Mouse (Mus musculus) c-Kit-positive CD71-negative TER-119-negative erythroid progenitor cells, embryonic 14.5 days (primary cell): ENCODE results near the gene Tfap4.

Experiments used
- DNase-seq: peaks from one replicate; pipeline ENCODE4 v3.0.0-alpha.2; 2013; ENCODE audit warnings: low read depth

Gene Tfap4

DNA sequence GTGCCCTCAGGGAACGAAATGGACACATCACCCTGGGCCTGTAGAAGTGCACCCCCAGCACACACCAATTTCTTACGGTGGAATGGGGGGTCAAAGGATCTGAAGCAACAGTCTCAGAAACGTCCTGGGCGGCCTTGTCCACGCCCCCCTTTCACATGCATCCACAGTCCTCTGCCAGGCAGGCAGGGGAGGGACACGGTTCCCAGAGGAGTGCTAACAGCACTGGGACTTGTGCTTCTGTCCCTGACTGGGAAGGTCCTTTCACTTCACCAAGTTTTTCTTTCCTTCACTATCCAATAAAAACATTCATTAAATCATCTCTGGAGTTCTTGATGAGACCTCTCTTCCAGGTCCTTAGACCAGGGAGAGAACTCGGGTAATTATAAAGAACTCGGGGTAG lies 39.0 kb downstream of the Tfap4 start:
- DNase-seq: no peak

DNA sequence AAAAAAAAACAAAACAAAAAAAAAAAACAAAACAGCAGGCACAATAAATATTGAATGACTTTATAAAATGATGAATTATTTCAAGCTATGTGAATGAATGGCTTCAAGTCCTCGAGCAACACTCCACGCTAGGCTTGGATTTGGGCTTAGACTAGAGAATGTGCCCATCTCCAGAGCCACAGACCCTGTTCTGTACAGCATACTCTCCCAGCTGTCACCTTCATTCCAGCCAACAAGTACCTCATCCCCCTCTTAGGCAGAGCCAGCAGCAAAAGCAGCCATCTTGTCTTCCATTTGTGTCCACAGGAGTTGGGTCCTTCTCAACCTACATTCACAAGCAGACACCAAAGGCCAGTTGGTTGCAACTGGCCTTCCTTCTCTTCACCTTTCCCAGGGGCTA lies 39.8 kb downstream of the Tfap4 start:
- no peak for DNase-seq

DNA sequence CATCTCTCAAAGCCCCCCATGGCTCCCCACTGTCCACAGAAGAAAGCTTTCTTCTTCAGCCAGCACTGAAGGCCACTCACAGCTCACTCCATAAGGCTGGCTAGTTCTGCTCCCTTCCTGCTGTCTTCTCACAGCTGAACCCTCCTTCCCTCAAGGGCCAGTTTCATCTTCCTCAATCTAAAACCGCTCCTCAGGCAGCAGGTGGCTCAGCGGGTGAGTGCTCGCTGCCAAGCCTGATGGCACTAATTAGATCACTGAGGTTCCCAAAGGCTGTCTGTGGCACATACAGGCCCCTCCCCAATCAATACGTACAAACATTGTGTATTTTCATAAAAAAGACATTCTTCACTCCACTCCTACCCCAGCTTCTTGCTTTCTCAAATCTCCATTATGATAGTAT lies 40.5 kb downstream of the Tfap4 start:
- no peak for DNase-seq

DNA sequence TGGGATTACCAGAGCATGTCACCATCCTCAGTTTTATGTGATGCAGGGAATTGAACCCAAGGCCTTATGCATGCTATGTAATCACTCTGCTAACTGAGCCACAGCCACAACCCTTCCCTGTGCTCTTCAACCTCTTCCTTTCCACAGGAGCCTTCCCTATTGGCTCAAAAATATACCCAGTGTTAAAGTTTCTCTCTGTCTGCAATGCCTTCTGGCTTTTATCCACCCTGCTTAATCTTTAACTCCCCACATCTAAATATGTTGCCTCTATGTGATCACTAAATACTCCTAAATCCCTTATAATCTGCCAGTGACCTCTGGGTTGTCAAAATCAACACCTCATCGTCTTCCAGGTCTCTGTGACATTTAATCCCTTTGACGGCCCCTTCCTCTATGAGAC lies 41.7 kb downstream of the Tfap4 start:
- no peak for DNase-seq

DNA sequence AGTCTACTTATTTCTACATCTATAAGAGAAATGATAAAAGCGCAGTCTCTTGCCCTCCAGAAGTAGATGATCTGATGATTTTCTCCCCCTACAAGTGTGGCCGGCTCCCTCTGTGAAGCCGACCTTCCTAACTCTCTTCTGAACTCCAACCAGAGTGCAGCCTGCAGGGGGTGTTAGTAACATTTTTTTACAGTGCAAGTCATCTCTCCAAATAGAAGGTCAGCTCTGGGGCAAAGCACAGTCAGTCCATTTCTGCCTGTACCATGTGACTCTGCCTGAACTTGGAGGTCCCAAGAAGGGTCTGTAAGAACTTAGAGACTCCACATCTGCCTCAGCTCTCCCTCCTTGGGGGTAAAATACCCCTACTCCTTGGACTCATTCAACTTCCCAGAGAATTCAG lies 45.3 kb downstream of the Tfap4 start:
- no peak for DNase-seq

DNA sequence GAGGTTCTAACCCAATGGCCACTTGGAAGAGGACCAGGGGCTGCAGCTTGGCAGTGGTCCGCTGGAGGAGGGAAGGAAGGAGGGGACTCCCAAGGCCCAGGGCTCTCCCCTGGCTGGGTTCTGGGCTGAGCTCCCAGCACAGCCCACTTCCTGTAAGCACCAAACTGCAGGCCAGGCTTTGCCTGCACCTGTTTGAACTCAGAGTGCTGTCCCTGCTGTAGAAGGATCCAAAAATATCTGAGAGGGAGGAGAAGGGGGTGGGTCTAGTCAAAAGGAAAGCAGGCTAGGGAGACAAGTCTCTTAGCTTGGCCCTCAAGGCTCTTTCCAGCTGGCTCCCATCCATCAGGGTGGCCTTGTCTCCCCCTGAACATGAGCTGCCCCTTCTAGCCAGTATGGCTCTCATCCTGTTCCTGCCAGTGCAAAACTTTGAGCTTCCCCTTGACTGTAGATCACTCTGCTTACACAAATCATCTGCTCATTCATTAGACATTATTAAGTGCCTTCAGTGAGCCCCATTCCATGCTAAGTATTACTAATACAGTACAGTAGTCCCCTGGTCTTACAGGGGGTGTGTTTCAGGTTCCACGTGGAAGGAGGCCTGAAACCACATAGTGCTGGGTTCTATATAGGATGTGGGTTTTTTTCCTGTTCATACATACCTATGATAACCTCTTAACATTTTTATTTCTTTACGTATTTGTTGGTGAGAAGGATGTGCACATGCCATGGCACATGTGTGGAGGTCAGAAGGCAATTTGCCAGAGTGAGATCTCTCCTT lies 46.8 kb downstream of the Tfap4 start:
- no peak for DNase-seq

DNA sequence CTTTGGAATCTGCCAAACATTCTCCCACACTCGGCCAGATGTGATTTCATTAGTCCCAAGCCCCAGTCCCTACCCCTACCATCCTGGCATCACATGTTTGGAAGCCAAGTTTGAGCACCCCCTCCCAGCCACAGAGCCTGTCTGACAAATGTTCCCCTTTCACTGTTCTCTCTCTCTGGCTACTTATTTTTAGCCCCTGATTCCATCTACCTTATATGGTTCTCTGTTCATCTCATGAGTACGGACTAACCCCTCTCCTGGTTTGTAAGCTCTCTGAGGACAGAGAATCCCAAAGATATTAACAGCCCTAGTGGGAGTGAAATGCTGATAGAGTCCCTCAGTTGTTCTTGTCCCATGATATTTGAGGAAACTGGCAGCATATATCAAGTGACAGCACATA lies 48.3 kb downstream of the Tfap4 start:
- DNase-seq: no peak

DNA sequence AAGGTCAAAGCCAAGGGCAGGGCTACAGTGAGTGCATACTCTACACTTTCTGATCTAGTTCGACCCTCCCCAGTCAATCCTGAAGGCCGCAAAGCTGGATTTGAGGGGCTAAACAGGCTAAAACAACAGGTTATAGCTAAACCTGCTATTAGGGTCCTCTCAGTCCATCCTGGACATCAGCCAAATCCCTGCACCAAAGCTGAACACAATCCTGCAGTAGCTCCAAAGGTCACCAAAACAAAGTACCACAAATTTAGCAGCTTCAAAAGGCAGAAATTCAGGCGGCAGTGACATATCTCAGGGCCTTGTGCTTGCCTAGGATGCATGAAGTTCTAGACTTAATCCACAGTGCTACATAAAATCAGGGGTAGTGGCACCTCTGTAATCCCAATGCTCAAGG lies 53.5 kb downstream of the Tfap4 start:
- no peak for DNase-seq

DNA sequence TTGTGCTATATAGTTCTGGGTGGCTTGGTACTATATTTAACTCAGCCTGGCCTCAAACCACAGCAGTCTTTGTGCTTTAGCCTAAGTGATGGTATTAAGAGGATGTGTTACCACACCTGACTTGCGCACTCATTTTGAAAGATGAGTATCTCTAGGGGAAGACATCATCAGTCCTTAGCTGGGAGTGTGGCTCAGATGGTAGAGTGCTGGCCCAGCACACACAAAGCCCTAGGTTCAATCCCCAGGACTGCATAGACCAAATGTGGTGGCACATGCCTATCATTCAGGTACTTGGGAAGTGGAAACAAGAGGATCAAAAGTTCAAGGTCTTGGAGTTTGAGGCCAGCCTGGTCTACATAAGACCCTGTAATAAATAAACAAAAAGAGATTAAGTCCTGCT lies 56.2 kb downstream of the Tfap4 start:
- DNase-seq: no peak

DNA sequence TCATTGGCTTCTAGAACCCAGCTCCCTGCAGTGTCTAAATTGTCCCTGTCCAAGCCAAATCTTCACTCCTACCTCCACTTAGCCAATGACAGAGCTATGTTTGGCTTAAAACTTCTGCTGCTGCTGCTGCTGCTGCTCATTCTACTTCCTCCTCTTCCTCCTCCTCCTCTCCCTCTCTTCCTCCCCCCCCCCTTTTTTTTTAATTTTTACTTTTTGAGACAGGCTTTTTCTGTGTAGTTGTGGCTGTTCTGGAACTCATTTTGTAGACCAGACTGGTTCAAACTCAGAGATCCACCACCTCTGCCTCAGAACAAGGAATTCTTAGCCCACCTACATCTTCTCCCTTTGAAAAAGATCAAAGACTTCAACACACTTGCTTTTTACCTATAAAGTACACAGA lies 57.1 kb downstream of the Tfap4 start:
- no peak for DNase-seq

DNA sequence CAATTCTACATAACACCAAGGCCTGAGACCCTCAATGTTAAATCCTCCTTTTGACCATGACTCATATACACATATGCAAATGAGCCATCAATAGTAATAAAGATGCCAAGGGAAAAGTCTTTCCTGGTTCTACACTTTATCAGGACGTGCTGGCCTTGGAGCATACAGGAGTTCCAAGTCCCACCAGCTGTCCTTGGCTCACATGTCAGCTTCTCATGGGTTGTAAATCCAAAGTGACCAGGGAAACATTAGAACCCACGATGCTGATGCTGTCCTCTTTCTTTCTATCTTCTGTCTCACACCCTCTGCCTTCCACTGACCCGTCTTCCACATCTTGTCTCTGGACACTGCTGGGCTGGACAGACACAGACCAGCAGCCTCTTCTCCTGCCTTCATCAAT lies 58.0 kb downstream of the Tfap4 start:
- no peak for DNase-seq

DNA sequence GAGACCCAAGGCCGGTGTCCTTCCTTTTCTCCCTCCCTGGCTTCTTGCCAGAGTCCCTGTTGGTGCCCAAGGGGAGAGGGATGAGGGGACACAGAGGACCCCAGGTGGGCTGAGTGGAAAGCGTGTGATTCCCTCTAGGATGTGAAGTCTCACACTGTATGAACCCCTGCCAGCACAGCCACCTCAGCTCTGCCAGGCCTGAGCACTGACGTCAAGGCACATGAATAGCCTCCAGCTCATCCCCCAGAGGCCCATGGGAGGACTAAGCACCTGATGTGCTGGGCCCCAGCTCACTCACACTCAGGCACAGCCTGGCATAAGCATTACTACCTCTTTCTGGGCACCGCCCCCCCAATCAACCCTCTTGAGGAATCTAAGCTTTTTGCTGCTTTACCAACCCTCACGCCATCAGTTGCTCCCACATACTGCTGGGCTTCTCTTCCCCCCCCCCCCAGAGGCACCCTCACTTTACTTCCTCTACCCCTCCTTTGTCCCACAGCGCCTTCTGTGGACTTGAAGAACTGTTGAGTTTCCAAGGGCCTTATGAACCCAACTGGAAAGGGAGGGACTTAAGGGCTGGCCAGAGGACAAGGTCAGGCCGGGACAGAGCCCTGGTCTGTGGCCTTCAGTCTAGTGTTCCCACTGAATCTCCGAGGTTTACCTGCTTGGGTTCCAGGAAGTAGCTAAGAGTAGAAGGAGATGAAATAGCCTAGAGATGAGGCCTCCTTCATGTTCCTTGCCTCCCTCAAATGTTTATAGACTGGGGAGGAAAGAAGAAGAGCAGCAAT lies 58.9 kb downstream of the Tfap4 start:
- DNase-seq: no peak

DNA sequence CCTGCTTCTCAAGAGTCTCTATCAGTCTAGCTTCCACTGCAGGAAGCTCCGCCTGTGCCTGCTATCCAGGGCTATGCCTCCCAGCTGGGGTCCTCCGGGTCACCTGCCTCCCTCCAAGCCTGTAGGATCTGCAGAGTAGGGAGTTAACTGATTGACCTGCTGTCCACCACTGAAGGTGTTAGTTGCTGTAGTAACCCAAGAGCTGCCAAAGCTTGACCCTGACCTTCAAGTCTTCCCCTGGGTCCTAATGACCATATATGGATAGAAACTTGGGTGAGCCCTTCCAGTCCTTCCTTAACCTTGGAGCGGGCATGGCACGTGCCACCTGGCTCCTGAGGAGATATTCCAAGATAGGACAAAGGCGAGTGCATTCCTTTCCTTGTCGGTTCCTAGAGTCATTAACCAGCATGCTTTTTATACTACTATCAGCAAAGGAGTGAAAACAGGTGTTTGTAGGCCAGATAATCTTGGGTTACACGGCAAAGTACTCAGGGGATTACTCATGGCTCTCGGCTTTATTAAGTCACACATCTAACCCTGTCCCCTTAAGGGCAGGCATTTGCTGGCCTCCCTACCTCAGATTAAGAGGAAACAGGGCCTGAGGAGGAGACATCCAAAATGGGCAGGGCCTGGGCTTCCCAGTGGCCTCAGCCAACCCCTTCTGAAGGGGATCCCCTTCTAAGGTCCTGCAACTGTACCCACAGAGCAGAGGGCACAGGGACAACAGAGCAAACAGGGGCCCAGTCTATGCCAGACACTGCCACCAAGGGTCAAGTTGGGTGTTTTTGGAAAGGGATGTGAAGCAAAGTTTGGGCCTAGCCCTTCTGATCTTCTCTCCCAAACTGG lies 61.7 kb downstream of the Tfap4 start:
- no peak for DNase-seq

DNA sequence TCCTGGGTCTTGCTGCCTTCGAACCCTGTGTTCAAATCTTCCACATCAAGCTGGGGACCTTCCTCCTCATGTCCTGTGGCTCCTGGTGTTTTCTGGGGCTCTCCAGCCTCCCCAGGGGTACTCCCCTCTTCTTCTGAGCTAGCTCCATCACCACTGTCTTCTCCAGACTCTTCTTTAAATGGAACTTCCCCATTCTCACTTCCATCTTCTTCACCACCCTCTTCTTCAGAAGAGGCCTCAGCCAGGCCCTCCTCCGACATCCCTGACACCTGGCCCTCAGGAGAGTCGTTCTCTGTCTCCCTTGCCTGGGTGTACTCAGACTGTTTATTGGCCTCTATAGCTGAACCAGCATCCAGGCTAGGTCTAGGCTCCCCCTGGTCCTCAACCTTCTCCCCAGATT lies 63.2 kb downstream of the Tfap4 start:
- no peak for DNase-seq

DNA sequence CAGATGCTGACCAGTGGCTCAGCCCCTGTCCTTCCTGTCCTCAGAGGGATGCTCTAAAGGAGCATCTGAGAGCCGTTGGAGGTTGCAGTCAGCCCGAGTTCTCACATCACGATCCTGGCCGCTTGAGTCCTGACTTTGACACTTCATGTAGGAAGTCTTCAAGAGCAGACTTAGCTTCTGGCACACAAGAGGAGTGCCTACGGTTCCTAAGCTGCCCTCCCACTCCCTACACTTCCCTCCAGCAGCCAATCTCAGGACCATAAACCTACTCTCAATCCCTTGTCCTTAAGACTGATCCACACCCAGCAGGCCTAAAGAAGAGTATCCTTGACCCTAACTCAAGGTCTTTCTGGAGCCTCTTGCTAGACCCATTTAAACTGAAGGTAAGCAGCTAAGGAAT lies 63.8 kb downstream of the Tfap4 start:
- no peak for DNase-seq
